Mouse (Mus musculus): ENCODE measurements at regions not wholly inside any gene's neighbourhood (a gene's known extent, or its start where the extent isn't known, plus 50 kb on each side); places are given as distances from the start of the nearest gene placed in this dataset.
A peak's percentile ranks its signal among the peaks of the same experiment; 100 is the strongest.

DNA sequence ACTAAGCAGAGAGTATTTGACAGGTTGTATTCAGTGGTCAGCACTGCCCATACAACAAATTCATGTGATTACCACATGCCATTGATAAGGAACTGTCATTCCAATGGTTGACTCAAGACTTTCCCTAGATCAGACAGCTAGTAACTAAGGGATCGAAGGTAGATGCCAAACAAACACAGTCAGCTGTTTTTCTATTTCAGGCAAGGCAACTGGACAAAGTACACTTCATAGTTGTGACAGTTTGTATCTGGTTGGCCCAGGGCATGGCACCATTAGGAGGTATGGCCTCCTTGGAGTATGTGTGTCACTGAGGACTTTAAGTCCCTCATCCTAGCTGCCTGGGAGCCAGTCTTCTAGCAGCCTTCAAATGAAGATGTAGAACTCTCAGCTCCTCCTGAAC, 62.8 kb upstream of the Aldh1a3 start:
- no peak for DNase-seq

DNA sequence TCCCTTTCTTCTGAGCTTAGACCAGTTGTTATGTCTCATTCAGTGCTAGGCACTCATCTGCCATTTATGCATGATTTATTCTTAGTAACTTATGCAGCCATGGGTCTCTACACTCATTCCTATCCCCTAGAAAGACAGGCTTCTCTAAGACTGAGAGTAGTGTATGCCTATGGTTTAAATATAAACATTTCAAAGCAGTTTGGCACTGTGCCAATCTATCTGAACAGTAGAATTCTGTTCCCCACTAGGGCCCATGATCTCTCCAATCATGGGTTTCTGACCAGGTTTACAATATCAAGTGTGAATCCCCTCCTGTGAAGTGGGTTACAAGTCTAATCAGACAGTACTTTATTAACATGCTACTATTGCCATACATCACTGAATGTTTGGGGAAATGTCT, 60.4 kb upstream of the Aldh1a3 start:
- peak in 1 of 2 experiments; percentile 13 for DNase-seq

DNA sequence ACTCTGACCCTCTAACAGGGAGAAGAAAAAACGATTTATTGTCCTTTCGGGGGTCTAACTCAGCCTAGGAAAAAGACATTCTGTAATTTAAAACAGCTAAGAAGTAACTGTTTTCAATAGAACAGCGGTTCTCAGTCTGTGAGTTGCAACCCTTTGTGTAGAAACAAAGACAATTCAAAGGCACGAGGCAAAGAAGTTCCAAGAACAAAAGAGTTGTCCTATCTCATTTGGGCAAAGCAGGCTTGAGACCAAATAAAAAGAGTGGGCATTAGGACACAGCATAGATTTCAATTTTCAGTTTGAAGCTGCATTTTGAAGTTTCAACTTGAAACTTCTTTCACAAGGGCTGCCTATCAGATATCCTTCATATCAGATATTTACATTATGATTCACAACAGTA, 53.1 kb upstream of the Aldh1a3 start:
- DNase-seq = no peak

DNA sequence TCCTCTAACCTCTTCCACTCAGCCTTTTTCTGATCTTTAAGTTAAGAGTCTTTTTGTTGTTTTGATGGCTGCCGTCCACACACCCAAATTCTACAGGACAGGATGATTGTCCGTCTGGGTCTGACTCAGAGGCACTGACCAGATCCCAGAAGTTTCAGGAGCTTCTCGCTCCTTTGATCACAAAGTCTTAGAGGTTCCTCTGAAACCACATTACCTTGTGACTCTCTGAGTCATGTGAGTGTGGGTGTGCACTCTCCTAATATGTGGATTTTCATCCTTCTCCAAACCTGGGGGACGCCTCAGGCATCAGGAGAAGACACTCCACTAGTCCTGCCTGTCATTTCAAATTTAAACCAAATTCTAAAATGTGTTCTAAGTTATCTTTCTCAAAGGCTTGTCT, 52.0 kb upstream of the Aldh1a3 start:
- no peak for DNase-seq

DNA sequence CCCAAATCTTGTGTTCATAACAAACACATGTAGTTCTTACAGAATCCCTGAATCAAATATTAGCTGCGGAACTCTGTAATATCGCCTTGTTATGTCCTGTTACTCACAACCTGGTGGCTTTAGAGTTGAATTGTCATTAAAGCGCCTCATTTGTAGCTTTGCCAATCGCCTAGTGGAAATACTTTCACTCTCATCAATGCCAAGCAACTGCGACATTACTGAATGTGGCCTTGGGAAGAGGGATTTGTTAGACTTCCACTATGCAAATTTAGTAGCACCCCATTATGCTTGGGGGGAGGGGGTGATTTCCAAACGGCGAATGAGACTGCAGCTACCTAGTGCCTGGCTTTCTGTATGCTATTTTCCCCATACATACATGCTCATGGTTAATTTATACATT, 50.8 kb upstream of the Aldh1a3 start:
- DNase-seq = no peak

DNA sequence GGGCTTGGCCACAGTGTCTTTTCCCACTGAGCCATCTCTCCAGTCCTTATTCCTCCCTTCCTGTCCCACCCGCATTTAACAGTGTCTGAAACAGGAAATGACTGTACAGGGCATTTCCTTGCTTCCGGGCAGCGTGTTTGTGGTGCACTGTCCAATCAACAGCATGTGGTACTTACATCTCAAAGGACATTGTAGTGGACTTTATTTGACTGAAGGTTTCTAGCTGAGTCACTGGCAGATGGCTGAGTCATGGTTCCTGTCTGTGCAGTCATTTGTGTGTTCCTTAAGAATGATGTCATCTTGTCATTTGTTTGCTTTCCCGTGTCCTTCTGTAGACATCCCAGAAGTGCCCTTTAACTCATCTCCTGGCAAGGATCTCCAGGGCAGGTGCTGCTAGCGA, 50.2 kb upstream of the Aldh1a3 start:
- peak in 1 of 2 experiments; percentile 32 for DNase-seq
